Mouse (Mus musculus): ENCODE results near the gene Jmy.

- TF ChIP-seq CTCF (IDR thresholded peaks at IDR 0.05; ENCODE audit: control insufficient read depth, insufficient read depth, insufficient replicate concordance, low read depth, low read length) (no peak), POLR2A (IDR thresholded peaks at IDR 0.05; ENCODE audit: control insufficient read depth, low read depth, low read length) (no peak)
These were observed 48.0 kb upstream of the Jmy start for GRCm38 (mm10) chr13:93547641-93548040.

All from testis, adult 2 months (tissue).